Mouse (Mus musculus): Measurements from ENCODE around the gene Brap.
"Not testable (repeated sequence)": the region's sequence is repeated elsewhere in the genome, so short reads cannot be mapped to it uniquely, and the experiment has no call there.

- TF ChIP-seq CTCF, POLR2A (IDR thresholded peaks at IDR 0.05; ENCODE audit: extremely low read depth, insufficient read depth, low read length): not testable (repeated sequence)
Measured at GRCm38 (mm10) chr5:121614921-121615320, 45.4 kb upstream of the Brap start.

Measured in cortical plate, adult 2 months (tissue).